Mouse (Mus musculus): ENCODE data around the gene Skiv2l.
"Not testable (repeated sequence)": the region's sequence is repeated elsewhere in the genome, so short reads cannot be mapped to it uniquely, and the experiment has no call there.

Skiv2l gene

DNA sequence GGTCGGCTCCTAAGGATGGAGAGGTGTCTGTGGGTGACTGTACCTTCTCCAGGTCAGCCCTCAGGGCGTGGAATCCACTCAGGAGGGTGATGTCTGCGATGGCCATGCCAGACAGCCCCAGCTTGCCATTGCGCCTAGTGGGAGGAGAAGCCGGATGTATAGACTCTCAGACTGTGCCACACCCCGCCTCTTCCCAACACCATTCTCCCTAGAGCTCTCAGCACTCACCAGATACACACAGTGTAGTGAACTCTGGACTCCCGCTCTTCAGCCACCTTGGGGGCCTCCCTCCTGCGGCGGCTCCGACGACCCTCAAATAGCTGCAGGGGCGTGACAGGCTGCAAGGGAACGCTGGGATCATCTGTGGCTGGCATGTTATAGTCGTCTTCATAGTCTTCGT is 38.7 kb downstream of the Skiv2l start:
- DNase-seq (ENCODE audit: low spot score), result no peak

DNA sequence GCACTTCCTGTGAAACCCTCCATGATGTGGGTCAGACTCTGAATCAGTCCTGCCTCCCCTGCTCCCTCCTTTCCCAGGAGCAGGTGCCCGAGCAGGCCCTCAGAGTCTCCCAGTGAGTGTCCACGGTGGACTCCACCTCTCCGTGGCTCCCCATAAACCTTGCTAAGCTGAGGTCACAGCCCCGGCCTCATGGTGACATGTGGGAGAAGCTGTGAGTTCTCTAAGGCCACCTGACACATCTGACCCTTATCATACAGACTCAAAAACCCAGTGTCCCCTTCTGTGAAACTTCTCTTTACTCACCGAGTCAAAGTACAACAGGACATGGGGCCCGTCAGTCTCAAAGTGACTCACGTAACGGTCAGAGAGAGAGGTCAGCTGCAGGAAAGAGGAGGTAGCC is 39.2 kb downstream of the Skiv2l start:
- not testable (repeated sequence) for DNase-seq (ENCODE audit: low spot score)

DNA sequence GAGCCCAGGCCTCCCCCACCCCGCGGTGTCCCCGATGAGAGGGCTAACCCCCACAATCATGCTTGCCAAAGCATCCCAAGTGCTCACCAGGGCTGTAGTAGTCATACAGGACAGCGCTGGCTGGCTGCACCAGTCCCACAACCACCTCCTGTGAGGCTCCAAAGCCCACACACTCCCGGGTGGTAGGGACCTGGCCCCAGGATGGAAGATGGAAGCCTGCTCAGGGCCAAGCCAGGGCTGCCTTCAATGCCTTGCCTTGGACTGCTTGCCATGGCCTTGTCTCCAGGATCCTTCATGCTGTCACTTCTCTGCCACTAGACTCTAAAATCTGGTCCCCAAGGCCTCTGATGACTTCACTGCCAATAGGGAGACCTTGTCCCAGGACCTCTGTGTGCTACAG is 39.6 kb downstream of the Skiv2l start:
- DNase-seq (ENCODE audit: low spot score), result not testable (repeated sequence)

DNA sequence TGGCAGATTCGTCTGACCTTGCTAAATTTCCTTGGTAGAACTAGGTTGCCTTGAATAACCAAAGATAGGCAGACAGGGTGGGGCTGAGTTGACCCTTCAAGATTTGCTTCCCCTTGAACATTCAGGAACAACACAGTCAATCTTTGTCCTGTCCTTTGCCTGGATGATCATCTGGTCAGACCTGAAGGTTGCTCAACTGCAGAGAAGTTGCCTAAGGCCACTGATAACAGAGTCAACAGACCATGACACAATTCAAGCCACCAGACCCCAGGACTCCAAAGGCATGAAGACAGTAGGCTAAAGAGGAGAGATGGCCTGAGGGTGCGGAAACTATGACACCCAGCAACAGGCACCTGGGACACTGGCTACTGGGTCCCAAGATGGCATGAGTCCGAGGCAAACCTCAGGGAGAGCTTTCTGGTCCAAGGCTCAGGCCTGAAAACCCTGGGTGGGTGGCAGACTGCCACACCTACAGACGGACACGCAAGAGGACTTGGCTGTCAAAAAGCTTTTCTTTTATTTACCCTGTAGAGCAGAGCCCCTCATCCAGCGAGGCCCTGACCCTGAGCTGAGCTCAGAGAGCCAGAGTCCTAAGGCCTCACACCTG is 41.3 kb downstream of the Skiv2l start:
- no peak for DNase-seq (ENCODE audit: low spot score)

DNA sequence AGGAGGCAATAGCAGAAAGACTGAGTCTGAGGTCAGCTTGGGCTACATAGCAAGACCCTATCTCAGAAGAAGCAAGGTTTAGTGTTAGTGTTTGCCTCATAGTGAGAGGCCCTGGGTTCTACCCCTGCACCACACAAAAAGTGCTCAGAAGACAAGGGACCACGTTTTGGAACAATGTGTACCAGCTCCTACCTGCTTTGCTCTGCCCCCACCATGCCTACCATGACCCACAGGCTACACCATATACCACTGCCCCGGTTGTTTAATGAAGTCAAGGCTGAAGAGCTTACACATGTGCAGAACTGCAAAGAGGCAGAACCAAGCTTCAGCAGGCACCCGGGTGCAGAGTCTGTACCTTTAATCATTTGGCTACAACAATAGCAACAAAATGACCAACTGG is 42.8 kb downstream of the Skiv2l start:
- no peak for DNase-seq (ENCODE audit: low spot score)

DNA sequence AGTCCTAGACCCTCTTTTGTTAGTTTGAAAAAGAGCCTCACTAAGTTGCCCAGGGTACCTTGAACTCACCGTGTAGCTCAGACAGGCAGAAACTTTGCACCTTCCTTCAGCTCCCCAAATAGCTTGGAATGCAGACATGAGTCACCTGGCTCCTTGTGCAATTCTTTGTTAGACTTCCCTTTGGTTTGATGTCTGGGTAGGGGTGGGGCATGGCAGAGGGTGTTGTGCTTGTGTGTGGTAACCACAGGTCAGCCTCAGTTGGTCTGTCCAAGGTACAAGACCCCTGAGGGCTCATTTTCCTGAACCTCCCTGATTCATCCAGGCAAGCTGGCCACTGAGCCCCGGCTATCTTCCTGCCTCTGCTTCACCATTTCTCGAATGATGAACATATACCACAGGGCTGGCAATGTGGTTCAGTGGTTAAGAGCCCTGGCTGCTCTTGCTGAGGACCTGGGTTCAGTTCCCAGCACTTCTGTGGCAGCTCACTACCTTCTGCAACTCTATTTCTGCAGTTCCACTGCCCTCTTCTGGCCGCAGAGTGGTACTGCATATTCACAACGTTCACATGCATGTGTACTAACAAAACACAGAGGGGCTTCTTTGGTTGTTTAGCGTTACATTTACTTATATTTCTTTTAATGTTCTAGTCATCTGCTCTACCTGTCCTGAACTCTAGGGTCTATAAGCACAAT is 45.0 kb downstream of the Skiv2l start:
- no peak for DNase-seq (ENCODE audit: low spot score)

DNA sequence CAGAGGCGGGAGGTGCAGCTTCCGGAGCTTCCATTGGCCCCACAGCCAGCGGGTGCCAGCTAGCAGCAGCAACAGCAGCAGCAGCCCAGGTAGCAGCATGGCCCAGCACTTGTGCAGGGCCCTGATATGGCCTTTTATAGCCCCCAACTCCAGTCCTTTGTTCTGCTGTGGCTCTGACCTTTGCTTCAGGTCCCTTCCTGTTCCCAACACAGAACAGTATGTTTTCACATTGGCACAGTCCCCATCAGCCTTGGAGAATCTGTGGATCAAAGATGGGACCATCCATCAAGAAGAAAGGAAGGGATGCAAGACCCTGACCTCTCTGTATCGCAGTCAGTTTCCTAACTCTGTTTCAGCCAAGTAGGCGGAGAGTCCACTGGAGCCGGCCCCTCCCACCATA is 45.7 kb downstream of the Skiv2l start, which contains the start of gene Cyp21a1:
Gene Cyp21a1, minus strand, starts transcription at position 261 of the 400 bp plus-strand sequence.
- DNase-seq (ENCODE audit: low spot score), result not testable (repeated sequence)

DNA sequence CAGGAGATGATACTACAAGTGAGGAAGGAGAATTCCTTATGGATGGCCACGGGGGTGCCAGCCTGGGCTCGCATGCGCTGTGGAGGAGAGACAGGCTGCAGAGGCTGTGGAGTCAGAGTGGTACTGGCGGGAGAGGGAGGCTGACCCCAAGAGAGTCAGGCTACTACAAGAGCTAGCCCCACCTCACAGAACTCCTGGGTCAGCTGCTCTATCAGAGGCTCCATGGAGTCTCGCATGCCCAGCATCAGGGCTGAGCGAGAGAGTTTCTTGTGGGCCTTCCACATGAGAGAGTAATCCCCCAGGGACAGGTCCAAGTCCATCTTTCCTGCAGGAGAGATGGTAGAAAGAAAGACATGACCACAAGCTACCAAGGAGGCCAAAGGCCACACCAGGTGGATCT is 46.6 kb downstream of the Skiv2l start:
- DNase-seq (ENCODE audit: low spot score), result not testable (repeated sequence)

DNA sequence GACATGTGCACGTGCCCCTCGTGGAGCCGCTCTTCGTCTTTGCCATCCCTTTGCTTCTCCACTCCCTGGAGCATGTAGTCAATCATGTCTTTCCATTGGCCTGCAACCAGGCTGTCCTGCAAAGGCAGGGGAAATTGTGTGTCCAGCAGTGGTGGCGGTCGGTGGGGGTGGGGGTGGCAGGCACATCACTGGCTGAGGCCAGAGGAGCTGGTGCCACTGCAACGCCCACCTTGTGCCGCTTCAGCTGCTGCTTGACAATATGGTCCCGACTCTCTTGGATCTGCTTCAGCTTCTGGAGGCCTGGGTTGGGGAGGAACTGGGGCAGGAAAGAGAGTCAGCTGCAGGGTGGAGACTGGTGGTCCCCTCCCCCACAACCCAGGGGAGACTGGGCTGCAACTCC is 47.3 kb downstream of the Skiv2l start:
- not testable (repeated sequence) for DNase-seq (ENCODE audit: low spot score)

DNA sequence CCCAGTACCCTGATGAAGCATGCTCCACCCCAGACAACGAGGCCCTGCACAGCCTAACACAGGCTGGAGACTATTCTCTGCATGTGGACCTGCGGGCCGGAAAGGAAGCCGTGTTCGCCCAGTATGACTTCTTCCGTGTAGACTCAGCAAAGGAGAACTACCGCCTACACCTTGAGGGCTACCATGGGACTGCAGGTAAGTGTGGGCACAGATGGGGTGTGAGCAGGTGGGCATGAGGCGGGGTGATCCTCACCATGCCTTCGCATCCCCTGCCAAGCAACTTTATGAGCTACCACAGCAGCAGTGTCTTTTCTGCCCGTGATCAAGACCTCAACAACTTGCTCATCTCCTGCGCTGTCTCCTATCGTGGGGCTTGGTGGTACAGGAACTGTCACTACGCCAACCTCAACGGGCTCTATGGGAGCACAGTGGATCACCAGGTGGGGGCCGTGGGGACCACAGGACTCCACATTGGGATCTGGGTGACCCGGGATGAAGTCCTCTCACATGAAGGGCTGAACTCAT is 49.2 kb downstream of the Skiv2l start:
- DNase-seq (ENCODE audit: low spot score), result not testable (repeated sequence)

DNA sequence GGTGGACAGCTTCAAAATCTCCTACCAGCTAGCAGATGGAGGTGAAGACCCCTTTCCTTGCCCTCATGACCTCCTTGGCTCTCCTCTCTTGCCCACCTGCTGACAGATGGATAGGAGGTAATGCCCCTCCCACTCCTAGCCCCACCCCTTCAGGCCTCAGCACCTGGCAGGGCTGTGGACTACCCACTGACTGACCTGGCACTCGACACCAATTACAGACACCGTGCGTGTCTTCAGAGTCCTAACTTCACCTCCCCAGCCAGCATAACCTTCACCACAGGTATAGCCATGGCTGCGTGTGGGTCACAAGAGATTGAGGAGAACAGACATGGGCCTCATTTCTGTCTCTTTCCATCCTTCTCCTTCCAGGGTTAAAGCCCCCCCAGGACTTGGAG is 50.5 kb downstream of the Skiv2l start:
- no peak for DNase-seq (ENCODE audit: low spot score)

DNA sequence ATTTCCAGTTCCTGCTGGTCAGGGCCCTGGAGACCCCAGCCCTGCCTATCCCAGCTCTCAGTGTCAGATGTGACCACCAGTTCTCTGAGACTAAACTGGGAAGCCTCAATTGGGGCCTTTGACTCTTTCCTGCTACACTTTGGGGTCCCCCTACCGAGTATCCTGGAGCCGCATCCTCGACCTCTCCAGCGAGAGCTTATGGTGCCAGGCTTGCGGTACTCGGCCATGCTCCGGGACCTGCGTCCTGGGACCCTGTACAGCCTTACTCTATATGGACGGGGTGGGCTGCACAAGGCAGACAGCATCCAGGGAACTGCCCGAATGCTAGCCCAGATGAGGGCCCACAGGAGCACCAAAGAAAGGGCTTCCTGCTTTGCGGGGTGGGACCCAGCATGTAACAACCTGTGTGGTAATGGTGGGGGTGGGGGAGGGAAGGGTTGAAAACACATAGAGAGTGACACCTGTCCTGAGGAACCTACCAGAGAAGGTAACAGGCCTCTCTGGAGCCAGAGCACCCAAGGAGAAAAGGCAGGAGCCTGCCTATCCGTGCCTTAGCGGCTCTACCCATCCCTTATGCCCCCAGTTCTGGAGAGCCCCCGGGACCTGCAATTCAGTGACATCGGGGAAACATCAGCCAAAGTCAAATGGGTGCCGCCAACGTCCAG is 51.0 kb downstream of the Skiv2l start:
- no peak for DNase-seq (ENCODE audit: low spot score)

DNA sequence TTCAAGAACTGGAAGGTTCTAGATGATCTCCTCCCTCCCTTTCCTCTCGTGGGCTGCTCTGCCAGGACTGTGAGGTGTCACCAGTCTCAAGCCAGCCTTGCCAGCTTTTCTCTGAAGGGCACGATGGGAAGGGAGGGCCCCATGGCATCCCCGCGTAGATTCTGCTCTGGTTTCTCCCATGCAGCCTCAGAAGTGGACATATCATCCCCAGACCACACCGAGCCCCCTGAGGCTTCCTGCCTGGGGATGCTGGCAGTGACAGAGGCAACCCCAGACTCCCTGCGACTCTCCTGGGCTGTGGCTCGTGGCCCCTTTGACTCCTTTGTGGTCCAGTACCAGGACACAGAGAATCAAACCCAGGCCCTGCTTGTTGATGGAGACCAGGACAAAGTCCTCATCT is 51.9 kb downstream of the Skiv2l start:
- DNase-seq (ENCODE audit: low spot score), result not testable (repeated sequence)

DNA sequence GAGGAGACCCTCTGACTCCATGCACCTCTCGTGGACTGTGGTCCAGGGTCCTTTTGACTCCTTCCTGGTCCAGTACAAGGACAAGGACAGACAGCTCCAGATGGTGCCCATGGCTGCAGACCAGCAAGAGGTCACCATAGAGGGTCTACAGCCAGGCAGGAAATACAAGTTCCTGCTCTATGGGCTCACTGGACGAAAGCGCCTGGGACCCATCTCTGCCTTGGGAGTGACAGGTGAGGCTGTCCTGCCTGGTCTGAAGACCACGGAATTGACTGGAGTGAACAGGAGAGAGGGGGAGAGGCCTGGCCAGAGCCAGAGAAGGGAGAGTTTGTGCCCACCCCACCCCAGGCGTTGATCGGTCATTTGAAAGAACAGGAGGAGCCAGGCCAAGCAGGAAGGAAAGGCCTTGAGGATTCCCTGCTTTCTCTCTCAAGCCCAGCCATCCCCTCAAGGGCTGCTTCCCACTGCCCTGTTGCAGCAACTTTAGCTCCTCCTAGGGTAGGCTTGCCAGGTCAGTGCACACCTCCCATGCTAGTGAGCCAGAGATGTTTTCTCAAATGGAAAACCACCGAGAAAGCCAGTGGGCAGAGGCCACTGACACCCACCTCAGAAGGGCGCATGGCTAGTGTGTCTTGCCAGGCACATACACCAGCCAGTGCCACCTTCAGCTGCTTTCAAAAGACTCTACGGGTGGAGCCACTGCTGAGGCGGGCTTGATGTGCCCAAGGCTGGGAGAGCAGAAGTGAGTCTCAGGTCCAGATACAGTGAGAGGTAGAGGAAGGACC is 52.6 kb downstream of the Skiv2l start:
- DNase-seq (ENCODE audit: low spot score), result not testable (repeated sequence)

DNA sequence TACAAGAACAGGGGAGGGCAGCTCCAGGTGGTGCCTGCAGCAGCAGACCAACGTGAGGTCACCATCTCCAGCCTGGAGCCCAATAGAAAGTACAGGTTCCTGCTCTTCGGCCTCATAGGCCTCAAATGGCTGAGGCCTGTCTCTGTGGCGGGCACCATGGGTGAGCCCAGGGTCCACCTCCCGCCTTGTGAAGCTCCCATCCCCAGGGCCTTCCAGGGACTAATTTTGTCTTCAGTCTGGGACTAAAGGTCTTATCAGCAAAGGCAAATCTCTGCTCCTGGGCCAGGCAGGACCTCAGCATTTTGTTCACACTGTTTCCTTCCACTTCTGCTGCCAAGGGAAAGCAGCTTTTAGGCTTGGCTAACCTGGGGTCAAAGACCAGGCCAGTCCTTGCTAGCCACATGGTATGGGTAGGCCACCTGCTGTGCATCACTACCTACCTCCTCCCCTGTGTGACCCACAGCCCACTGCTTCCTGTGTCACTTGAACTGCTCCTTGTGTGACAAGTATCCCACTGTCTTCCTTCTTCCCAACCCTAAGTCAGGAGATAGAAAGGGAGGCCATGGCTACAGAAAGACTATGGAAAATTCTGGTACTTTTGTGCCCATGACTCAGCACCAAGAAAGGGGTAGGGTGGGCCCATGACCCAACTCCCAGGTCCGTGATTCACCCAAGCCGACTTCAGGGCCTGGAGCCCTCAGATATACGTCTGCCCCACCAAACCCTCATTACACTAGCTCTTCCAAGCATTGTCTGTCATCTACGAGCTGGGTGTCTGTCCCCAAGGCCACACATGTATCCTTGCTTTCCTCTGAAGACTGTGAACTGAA is 53.5 kb downstream of the Skiv2l start:
- DNase-seq (ENCODE audit: low spot score), result no peak

DNA sequence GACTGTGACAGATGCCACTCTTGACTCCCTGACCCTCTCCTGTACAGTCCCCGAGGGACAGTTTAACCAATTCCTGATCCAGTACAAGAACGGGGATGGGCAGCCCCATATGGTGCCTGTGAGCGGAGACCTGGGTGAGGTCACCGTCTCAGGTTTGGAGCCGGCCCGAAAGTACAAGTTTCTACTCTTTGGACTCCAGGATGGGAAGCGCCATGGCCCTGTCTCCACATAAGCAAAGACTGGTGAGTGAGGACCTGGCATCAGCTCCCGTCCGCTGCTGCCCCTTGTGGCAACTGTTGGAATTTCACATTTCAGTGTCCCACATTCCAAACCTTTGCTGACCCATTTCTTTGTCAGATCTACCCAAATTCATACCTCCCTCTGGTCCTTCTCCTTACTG is 54.4 kb downstream of the Skiv2l start:
- no peak for DNase-seq (ENCODE audit: low spot score)

DNA sequence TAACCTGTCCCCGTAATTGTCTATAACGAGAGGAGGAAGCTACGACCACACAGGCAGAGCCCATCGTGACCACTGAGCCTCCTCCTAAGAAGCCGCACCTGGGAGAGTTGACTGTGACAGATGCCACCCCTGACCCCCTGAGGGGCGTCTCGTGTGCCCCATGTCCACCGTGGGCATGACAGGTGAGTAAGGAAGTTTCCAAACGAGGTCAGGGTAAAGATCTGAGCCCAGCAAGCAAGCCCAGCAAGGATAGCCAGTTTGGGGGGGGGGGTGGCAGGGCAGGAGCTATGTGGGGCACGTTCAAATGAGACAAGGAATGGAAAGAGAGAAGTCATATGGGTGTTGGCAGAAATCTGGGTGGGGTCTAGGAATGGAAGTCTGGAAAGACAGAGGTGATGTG is 55.0 kb downstream of the Skiv2l start:
- DNase-seq (ENCODE audit: low spot score), result no peak

All from left cerebral cortex, adult 11 months (tissue).